Mouse (Mus musculus): ENCODE results near the gene Colgalt1. TPM values are rescaled to one million over a fixed set of nuclear protein-coding genes. Genes with fewer than 3 reads are reported as not detected.

Colgalt1 gene
- polyA plus RNA-seq, 1 experiment: 172 TPM

DNA sequence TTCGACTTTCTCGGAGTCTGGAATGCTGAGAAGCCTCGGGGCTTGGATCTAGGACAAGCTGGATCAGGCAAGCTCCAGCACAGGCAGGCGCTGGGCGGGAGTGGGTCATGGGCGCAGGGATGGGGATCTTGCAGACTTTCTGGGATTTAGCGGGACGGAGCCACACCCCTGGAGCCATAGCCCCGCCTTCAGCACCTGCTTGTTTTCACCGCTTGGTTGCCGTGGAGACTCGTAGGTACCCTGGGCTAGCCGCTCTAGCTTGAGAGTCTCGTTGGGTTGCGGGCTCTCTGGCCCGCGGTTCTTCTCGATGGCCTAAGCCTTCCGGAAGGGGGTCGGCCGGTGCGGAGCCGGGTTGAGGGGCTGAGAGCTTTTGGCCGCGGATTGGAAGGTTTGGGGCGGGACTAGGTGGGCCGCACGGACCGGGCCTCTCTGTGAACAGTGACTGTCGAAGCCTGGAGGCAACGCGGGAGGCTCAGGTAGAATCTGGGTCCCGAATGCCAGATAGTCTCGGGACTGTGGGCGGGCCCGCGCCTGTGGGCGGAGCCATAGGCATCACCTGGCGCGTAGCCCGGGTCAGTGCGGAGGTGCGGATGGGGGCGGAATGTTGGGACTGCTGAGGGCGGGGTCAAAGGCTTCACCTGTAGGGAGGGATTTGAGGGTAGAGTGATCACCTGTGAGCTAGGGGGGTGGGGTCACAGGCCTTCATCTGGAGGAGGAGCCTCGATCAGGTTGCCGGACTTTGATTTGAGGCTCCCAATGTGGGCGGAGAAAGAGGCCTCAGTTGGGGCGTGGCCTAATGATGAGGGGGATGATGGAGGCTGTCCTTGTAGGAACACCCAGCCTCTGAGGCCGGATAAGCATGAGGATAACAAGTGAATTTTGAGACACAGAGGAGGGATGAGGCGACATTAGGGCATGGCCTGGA, 41.2 kb upstream of the Colgalt1 start:
- Histone ChIP-seq H3K4me3 (replicated peaks; ENCODE audit: extremely low read depth, low read depth, low read length) (peak overlapping the region; percentile 89), H3K4me1 (ENCODE audit: control insufficient read depth, insufficient read depth, low read length) (peaks cover 9% of the 10 kb centered on the region)
- DNase-seq: peak; percentile 93
- TF ChIP-seq CTCF (IDR thresholded peaks at IDR 0.05; ENCODE audit: insufficient read depth, low read length) (no peak), POLR2A (IDR thresholded peaks at IDR 0.05; ENCODE audit: borderline replicate concordance, extremely low read depth, low read depth, low read length) (peak; percentile 59; the same call in 1 of the 2 replicates)
- whole genome bisulfite sequencing: 5% methylated on average over 51 of the region's 51 CpGs

DNA sequence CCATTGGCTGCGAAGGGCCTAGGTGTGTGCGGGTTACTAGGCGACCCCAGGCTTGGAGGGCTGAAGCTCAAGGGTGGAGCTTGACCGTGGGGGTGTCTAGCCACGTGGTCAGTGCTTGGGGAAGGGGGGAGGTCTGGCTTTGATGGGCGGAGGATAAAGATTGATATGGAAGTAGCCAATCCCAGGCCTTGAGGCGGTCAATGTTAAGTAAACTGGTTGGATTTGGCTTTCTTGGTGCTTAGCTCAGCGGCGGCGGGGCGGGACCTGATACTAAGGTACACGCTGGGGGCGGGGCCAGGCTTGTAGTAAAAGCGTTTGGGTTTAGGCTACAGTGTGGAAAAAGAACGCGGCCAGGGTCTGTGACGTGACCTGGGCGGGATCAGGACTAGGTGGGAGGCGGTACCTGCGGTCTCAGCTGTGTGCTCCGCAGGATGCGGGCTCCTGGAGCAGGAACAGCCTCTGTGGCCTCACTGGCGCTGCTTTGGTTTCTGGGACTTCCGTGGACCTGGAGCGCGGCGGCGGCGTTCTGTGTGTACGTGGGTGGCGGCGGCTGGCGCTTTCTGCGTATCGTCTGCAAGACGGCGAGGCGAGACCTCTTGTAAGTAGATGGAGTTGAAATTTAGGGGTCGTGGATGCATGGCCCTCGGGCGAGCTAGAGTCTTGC, 40.4 kb upstream of the Colgalt1 start:
- TF ChIP-seq POLR2A (IDR thresholded peaks at IDR 0.05; ENCODE audit: borderline replicate concordance, extremely low read depth, low read depth, low read length): peak; percentile 47; the same call in 1 of the 2 replicates
- TF ChIP-seq CTCF (IDR thresholded peaks at IDR 0.05; ENCODE audit: insufficient read depth, low read length): no peak
- H3K4me1 ChIP-seq (ENCODE audit: control insufficient read depth, insufficient read depth, low read length): peaks cover 9% of the 10 kb centered on the region
- DNase-seq: no peak
- H3K4me3 ChIP-seq (replicated peaks; ENCODE audit: extremely low read depth, low read depth, low read length): peak overlapping the region; percentile 89
- WGBS: under 1% methylated on average over 41 of the region's 41 CpGs

DNA sequence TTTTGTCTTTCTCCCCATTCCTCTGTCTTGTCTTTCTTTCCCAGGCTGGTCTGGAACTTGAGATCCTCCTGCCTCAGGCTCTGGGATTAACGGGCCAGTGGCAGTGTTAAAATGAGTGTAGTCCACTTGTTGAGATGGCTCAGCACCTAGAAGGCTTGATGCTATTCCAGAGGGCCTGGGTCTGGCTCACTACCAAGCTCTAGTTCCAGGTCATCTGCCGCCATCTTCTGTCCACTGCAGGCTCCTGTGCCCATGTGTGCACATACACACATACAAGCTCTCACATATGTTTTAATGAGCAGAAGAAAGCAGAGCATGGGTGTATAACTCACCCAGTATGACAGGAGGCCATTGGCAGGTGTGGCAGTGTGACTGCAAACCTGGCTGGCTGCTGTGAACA, 38.7 kb upstream of the Colgalt1 start:
- TF ChIP-seq CTCF (IDR thresholded peaks at IDR 0.05; ENCODE audit: insufficient read depth, low read length) (no peak), POLR2A (IDR thresholded peaks at IDR 0.05; ENCODE audit: borderline replicate concordance, extremely low read depth, low read depth, low read length) (no peak)
- 82% methylated on average over 2 of the region's 2 CpGs for WGBS
- no peak for DNase-seq
- H3K4me1 ChIP-seq (ENCODE audit: control insufficient read depth, insufficient read depth, low read length): peaks cover 9% of the 10 kb centered on the region
- no peak overlapping the region for H3K4me3 ChIP-seq (replicated peaks; ENCODE audit: extremely low read depth, low read depth, low read length)

DNA sequence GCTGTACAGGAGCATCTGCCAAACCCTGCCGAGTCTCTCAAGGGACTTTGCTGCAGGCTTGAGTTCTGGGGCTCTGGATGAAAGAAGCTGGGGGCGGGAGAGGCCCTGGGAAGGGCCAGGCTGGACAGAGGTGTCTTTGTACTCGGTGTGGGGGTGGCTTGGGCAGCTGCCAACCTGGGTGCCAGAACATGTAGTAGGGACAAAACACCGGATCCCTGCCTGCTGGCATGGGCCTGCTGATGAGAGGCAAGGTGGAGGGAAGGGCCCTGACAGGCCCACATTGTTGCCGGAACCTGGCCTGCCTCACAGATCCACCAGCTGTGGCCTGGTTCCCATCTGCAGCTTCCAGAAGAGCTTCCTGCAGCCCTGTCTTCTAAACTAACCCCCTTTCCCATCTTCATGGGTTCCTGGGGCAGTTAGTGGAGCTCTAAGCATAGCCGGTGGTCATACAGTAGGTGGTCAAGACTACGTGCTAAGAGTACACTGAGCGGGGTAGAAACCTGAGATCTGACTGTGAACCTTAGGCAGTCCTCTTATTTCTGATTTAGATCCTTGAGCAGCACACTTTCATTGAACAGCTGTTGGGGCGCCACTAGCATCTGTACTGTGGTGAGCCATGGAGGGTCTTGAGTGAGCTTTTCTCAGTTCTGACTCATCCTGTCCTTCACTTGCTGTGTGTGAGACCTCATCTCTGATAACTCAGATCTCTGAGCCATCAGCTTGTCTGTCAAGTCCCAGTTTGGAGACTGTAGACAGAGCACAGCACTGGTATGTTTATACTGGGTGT, 37.8 kb upstream of the Colgalt1 start:
- no peak overlapping the region for H3K4me3 ChIP-seq (replicated peaks; ENCODE audit: extremely low read depth, low read depth, low read length)
- DNase-seq: no peak
- peaks cover 9% of the 10 kb centered on the region for H3K4me1 ChIP-seq (ENCODE audit: control insufficient read depth, insufficient read depth, low read length)
- TF ChIP-seq POLR2A (IDR thresholded peaks at IDR 0.05; ENCODE audit: borderline replicate concordance, extremely low read depth, low read depth, low read length) (no peak), CTCF (IDR thresholded peaks at IDR 0.05; ENCODE audit: insufficient read depth, low read length) (no peak)
- WGBS: 53% methylated on average over 9 of the region's 9 CpGs

DNA sequence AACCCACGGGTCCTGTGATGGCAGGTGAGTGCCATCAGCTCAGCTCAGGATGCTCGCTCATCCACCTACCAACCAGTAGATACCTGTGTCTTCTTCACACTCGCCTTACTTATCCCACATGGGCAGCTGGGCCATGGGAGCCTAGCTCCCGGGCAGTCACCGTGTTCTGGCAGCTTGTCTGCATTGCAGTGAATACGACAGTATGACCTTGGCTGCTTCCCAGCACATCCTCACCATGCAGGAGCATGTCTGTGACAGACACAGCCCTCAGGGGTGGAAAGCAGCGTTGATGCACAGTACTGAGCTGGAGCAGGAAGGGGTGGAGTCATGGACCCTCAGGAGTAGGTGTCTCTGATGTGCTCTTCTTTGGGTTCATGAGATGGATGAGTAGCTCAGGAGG, 36.4 kb upstream of the Colgalt1 start:
- TF ChIP-seq POLR2A (IDR thresholded peaks at IDR 0.05; ENCODE audit: borderline replicate concordance, extremely low read depth, low read depth, low read length): no peak
- no peak for TF ChIP-seq CTCF (IDR thresholded peaks at IDR 0.05; ENCODE audit: insufficient read depth, low read length)
- H3K4me3 ChIP-seq (replicated peaks; ENCODE audit: extremely low read depth, low read depth, low read length): no peak overlapping the region
- peaks cover 4% of the 10 kb centered on the region; the same call in 1 of the 2 replicates for H3K4me1 ChIP-seq (ENCODE audit: control insufficient read depth, insufficient read depth, low read length)
- WGBS: 65% methylated on average over 7 of the region's 7 CpGs
- DNase-seq: no peak

DNA sequence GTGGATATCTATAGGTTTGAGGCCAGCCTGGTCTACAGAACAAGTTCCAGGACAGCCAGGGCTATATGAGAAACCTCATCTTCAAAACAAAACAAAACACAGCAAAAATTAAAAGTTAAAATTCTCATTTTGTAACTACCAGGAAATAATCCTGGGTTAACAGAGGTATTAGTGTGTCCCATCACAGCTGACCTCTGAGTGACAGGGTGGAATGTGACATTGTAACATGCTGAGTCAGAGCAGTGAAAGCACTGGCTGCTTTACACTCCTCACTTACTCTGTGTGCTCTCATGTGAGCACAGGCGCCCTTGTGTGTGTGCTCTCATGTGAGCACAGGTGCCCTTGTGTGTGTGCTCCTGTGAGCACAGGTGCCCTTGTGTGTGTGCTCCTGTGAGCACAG, 35.8 kb upstream of the Colgalt1 start:
- WGBS: 52% methylated on average over 1 of the region's 1 CpGs

DNA sequence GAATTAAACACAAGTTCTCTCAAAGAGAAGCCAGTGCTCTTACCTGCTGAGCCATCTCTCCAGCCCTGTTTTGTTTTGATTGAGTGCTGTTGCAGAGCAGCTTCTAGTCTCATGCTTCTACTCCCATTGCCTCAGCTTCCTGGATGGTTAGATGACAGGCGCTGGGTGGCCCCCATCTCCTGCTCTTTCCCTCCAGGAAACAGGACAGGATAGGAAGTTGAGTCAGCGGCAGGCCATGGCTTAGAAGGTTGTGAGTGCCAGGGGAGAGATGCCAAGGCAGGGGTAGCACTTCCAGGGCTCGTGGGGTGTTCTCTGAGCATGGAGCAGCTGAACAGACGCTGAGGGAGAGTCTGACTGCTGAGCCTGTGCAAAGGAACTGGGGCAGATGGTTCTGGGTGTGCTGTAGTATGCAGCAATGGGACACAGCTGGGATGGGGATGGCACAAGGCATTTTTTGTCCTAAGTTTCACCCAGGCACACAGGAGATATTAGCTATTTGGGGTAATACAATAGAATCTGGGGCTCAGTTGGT, 32.9 kb upstream of the Colgalt1 start:
- Histone ChIP-seq H3K4me1 (ENCODE audit: control insufficient read depth, insufficient read depth, low read length) (no peaks in the 10 kb centered on the region), H3K4me3 (replicated peaks; ENCODE audit: extremely low read depth, low read depth, low read length) (no peak overlapping the region)
- no peak for DNase-seq
- 47% methylated on average over 4 of the region's 4 CpGs for WGBS
- TF ChIP-seq POLR2A (IDR thresholded peaks at IDR 0.05; ENCODE audit: borderline replicate concordance, extremely low read depth, low read depth, low read length) (no peak), CTCF (IDR thresholded peaks at IDR 0.05; ENCODE audit: insufficient read depth, low read length) (no peak)

More for the DNA sequence above, 35.8 kb upstream of the Colgalt1 start:
- no peak overlapping the region for H3K4me3 ChIP-seq (replicated peaks; ENCODE audit: extremely low read depth, low read depth, low read length)
- no peak for TF ChIP-seq CTCF (IDR thresholded peaks at IDR 0.05; ENCODE audit: insufficient read depth, low read length)
- TF ChIP-seq POLR2A (IDR thresholded peaks at IDR 0.05; ENCODE audit: borderline replicate concordance, extremely low read depth, low read depth, low read length): no peak
- no peak for DNase-seq
- H3K4me1 ChIP-seq (ENCODE audit: control insufficient read depth, insufficient read depth, low read length): peaks cover 4% of the 10 kb centered on the region; the same call in 1 of the 2 replicates

DNA sequence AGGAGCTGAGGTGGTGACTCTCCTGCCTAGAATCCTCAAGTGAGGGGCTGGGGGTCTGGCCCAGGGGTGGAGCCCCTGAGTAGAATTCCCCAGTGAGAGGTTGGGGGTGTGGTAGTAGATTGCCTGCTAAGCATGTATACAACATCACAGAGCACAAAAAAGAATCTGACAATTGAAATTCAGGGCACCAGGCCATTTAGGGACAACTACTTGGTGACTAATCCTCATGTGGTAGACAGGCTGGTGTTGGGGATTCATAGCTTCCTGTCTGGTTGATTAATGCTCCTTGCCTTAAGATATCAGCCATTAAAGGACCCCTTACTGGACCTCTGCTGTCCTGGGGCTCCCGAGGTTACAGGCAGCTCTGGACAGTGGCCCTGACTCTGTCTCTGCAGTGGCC, 31.8 kb upstream of the Colgalt1 start:
- Histone ChIP-seq H3K4me3 (replicated peaks; ENCODE audit: extremely low read depth, low read depth, low read length) (no peak overlapping the region), H3K4me1 (ENCODE audit: control insufficient read depth, insufficient read depth, low read length) (no peaks in the 10 kb centered on the region)
- WGBS: 74% methylated on average over 1 of the region's 1 CpGs
- TF ChIP-seq POLR2A (IDR thresholded peaks at IDR 0.05; ENCODE audit: borderline replicate concordance, extremely low read depth, low read depth, low read length): no peak
- TF ChIP-seq CTCF (IDR thresholded peaks at IDR 0.05; ENCODE audit: insufficient read depth, low read length): no peak
- DNase-seq: no peak

DNA sequence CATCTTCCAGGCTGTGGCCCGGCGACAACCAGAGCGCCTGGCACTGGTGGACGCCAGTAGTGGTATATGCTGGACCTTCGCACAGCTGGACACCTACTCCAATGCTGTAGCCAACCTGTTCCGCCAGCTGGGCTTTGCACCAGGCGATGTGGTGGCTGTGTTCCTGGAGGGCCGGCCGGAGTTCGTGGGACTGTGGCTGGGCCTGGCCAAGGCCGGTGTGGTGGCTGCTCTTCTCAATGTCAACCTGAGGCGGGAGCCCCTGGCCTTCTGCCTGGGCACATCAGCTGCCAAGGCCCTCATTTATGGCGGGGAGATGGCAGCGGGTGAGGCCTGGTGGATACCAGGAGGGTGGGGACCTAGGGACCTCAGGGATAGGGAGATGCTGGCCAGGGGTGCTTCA, 31.3 kb upstream of the Colgalt1 start:
- no peak for TF ChIP-seq CTCF (IDR thresholded peaks at IDR 0.05; ENCODE audit: insufficient read depth, low read length)
- TF ChIP-seq POLR2A (IDR thresholded peaks at IDR 0.05; ENCODE audit: borderline replicate concordance, extremely low read depth, low read depth, low read length): no peak
- 80% methylated on average over 14 of the region's 14 CpGs for WGBS
- H3K4me3 ChIP-seq (replicated peaks; ENCODE audit: extremely low read depth, low read depth, low read length): no peak overlapping the region
- no peaks in the 10 kb centered on the region for H3K4me1 ChIP-seq (ENCODE audit: control insufficient read depth, insufficient read depth, low read length)
- no peak for DNase-seq
